Mouse (Mus musculus): ENCODE measurements around the gene Tmem161a. TPM values are rescaled to one million over a fixed set of nuclear protein-coding genes. Genes with fewer than 3 reads are reported as not detected.
A peak's percentile ranks its signal among the peaks of the same experiment; 100 is the strongest.

The Tmem161a gene
- polyA plus RNA-seq, 1 experiment from 2014 or later, result 77.6 TPM

DNA sequence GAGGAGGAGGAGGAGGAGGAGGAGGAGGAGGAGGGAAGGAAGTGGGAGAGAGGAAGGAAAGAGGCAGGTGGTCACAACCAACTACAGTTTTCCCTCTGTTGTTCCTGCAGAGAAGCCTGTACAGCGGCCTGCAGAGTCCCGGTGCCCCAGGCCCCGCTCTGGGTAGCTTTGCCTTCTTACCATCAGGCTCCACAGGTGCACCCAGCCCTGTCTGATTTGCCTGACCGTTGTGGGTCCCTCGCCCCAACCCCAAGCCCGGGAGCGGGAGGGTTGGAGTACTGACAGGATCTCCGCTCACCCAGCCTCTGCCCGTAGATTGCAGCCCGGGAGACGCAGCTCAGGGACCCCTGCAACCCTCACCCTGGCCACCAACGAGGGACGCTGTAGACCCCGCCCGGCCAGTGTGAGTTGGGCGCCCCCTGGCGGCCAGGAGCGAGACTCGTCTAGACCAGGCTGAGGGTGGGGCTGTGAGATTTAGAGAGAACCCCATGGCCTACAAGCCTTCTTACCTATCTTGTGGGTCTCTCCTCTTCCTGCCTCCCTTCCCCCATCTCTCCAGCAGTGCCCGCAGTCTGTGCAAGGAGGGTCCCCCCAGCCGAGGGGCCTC is 5.5 kb upstream of the Tmem161a start:
- Histone ChIP-seq H3K9me3 (replicated peaks) (no peaks in the 10 kb centered on the region), H3K27me3 (peaks cover 34% of the 10 kb centered on the region), H3K27ac (no peak overlapping the region), H3K4me3 (peak overlapping the region; percentile 33), H3K36me3 (no peaks in the 10 kb centered on the region), H3K9ac (peak overlapping the region; percentile 26; the same call in 1 of the 2 replicates), H3K4me2 (peak overlapping the region; percentile 62), H3K4me1 (replicated peaks) (peaks cover 9% of the 10 kb centered on the region)
- 3% methylated on average over 21 of the region's 21 CpGs for WGBS
- peak; percentile 81 for ATAC-seq (replicated peaks; ENCODE audit: insufficient number of reproducible peaks, insufficient read depth, low FRiP score, low read depth)

DNA sequence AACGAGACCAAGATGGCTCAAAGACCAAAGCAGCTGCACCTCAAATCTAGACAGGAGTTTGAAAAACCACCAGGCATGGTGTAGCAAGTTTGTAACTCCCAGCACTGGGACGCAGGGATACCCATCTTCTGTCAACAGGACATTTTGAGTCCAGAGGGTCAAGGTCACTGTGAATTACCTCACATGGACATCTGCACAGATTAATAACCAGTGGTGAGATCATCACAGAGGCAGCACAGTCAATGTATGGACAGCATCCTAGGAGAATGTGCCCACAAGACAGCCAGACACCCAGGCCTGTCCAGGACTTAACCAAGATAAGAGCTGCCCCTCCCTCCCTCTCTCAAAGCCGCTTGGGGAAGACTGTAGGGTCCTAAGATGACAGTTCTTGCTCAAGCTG is 2.0 kb upstream of the Tmem161a start:
- Histone ChIP-seq H3K27me3 (peaks cover 21% of the 10 kb centered on the region), H3K9ac (no peak overlapping the region), H3K27ac (no peak overlapping the region), H3K4me3 (no peak overlapping the region), H3K9me3 (replicated peaks) (no peaks in the 10 kb centered on the region), H3K36me3 (no peaks in the 10 kb centered on the region), H3K4me1 (replicated peaks) (peaks cover 28% of the 10 kb centered on the region), H3K4me2 (no peak overlapping the region)
- WGBS, result 59% methylated on average over 3 of the region's 3 CpGs
- ATAC-seq (replicated peaks; ENCODE audit: insufficient number of reproducible peaks, insufficient read depth, low FRiP score, low read depth), result no peak

DNA sequence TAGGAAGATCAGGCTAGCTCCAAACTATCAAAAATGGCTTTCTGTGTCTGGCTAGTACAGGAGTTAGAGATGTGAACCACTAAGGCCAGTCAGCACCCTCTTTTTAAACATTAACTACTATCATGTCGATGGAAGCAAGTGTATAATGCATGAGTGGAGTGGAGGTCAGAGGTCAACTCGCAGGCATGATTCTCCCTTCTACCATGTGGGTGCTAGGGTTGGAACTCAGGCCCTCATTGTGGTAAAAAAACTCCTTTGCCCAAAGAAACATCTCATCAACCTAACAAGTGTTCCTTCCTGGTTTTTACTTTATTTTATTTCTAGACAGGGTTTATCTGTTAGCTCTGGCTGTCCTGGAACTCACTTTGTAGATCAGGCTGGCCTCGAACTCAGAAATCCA is 1.4 kb upstream of the Tmem161a start:
- H3K4me1 ChIP-seq (replicated peaks), result peaks cover 28% of the 10 kb centered on the region
- H3K4me3 ChIP-seq, result no peak overlapping the region
- no peak overlapping the region for H3K9ac ChIP-seq
- no peak overlapping the region for H3K4me2 ChIP-seq
- H3K27me3 ChIP-seq, result peaks cover 15% of the 10 kb centered on the region
- no peak overlapping the region for H3K27ac ChIP-seq
- no peaks in the 10 kb centered on the region for H3K36me3 ChIP-seq
- ATAC-seq (replicated peaks; ENCODE audit: insufficient number of reproducible peaks, insufficient read depth, low FRiP score, low read depth), result no peak
- no peaks in the 10 kb centered on the region for H3K9me3 ChIP-seq (replicated peaks)
- 74% methylated on average over 3 of the region's 3 CpGs for WGBS

DNA sequence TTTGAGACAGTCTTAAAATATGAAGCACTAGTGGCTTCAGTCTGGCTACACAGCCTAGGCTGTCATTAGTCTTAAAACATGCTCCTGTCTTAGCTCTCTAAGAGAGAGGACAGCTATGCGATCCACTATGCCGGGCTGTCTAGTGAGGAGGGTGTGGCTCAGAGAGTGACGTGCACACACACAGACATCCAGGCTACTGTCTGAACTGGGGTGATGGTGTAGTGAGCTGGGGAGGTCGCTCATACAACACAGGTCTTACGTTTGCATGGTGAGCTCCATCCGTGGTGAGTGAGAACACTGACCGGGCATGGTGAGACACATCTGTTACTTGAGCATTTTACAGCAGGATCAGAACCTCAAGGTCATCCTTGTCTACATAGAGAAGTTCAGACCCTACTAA is 916 bp upstream of the Tmem161a start:
- H3K27ac ChIP-seq, result no peak overlapping the region
- H3K27me3 ChIP-seq, result peaks cover 10% of the 10 kb centered on the region
- no peaks in the 10 kb centered on the region for H3K36me3 ChIP-seq
- H3K4me2 ChIP-seq, result no peak overlapping the region
- peaks cover 26% of the 10 kb centered on the region for H3K4me1 ChIP-seq (replicated peaks)
- H3K4me3 ChIP-seq, result no peak overlapping the region
- ATAC-seq (replicated peaks; ENCODE audit: insufficient number of reproducible peaks, insufficient read depth, low FRiP score, low read depth), result no peak
- 85% methylated on average over 7 of the region's 7 CpGs for WGBS
- no peak overlapping the region for H3K9ac ChIP-seq
- no peaks in the 10 kb centered on the region for H3K9me3 ChIP-seq (replicated peaks)

DNA sequence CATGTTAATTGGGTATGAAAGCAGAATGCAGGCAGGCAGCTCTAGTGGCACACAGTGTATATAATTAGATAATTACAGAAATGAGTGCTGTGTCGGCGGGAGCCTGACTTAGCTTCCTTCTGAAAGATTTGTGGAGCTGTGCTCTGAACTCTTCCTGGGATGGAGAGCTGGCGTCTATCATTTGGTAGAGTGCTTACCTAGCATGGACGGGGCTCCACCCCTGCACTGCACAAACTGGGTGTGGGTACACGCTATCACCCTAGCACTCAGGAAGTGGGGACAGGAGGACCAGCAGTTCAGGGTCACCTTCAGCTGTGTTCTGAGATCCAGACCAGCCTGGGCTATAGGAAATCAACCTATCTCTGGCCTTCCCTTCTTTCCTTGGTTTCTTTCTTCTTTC is 1.2 kb downstream of the Tmem161a start:
- Histone ChIP-seq H3K4me2 (peak overlapping the region; percentile 60), H3K9ac (no peak overlapping the region), H3K9me3 (replicated peaks) (no peaks in the 10 kb centered on the region), H3K27ac (peak overlapping the region; percentile 60; the same call in 1 of the 2 replicates), H3K36me3 (peaks cover 9% of the 10 kb centered on the region; the same call in 1 of the 2 replicates), H3K4me3 (no peak overlapping the region), H3K4me1 (replicated peaks) (peaks cover 19% of the 10 kb centered on the region), H3K27me3 (no peaks in the 10 kb centered on the region)
- WGBS, result 68% methylated on average over 5 of the region's 5 CpGs
- no peak for ATAC-seq (replicated peaks; ENCODE audit: insufficient number of reproducible peaks, insufficient read depth, low FRiP score, low read depth)

DNA sequence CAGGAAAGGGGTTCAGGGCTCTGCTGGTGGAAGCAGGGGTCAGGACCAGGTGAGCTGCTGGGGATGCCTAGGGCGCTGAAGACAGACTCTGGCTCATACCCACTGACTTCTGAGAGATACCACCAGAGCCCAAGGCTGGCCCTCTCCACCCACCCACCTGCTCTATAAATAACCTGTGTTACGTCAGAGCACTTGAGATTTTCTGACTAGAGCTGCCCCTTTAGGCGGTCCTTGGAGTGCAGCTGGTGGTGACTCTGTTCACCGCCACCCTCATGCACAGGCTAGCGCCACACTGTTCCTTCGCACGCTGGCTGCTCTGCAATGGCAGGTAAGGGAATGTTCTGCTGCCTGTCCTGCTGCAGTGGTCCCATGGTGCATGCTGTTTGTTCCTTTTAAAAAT is 1.9 kb downstream of the Tmem161a start:
- Histone ChIP-seq H3K9ac (peak overlapping the region; percentile 30; the same call in 1 of the 2 replicates), H3K4me1 (replicated peaks) (peaks cover 19% of the 10 kb centered on the region), H3K27ac (peak overlapping the region; percentile 60), H3K4me3 (peak overlapping the region; percentile 6), H3K9me3 (replicated peaks) (no peaks in the 10 kb centered on the region), H3K27me3 (no peaks in the 10 kb centered on the region), H3K4me2 (peak overlapping the region; percentile 44), H3K36me3 (peaks cover 12% of the 10 kb centered on the region; the same call in 1 of the 2 replicates)
- ATAC-seq (replicated peaks; ENCODE audit: insufficient number of reproducible peaks, insufficient read depth, low FRiP score, low read depth), result peak; percentile 65
- 48% methylated on average over 7 of the region's 7 CpGs for WGBS

DNA sequence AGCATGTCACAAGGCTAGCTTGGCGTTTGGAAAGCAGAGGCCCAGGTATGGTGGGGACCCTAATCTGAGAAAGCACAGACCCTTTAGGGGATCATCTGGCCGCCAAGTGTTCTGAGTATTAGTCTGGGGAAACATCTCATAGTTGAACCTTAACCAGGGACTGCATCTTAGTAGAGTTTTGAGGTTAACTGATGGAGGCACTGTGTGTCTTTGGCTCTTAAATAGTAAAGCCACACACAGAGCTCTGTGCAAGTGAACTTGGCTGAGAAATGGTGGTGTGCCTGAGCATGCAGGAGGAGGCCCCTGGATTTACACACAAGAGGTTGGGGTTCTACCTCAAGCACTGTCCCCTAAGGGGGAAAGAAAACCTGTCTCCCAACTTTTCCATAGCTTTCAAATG is 6.1 kb downstream of the Tmem161a start:
- no peaks in the 10 kb centered on the region for H3K9me3 ChIP-seq (replicated peaks)
- H3K4me1 ChIP-seq (replicated peaks), result peaks cover 14% of the 10 kb centered on the region
- H3K4me3 ChIP-seq, result no peak overlapping the region
- WGBS, result 84% methylated on average over 2 of the region's 2 CpGs
- H3K36me3 ChIP-seq, result peaks cover 44% of the 10 kb centered on the region
- no peak for ATAC-seq (replicated peaks; ENCODE audit: insufficient number of reproducible peaks, insufficient read depth, low FRiP score, low read depth)
- H3K4me2 ChIP-seq, result no peak overlapping the region
- H3K9ac ChIP-seq, result no peak overlapping the region
- H3K27me3 ChIP-seq, result no peaks in the 10 kb centered on the region
- H3K27ac ChIP-seq, result no peak overlapping the region

DNA sequence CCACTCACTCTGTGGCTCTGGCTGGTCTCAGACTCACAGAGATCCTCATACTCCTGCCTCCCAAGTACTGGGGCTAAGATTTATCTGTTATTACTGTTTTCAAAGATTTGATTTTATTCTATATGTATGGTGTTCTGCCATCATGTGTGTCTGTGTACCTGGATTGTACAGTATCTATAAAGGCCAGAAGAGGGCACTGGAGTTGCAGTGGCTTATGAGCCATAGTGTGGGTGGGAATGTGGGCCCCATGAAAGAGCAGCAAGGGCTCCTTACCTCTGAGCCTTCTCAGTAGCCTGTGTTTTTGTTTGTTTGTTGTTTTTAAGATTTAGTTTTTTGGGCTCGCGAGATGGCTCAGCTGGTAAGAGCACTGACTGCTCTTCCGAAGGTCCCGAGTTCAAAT is 6.9 kb downstream of the Tmem161a start:
- Histone ChIP-seq H3K4me2 (no peak overlapping the region), H3K27ac (no peak overlapping the region), H3K4me1 (replicated peaks) (peaks cover 6% of the 10 kb centered on the region), H3K4me3 (no peak overlapping the region), H3K36me3 (peaks cover 46% of the 10 kb centered on the region), H3K9me3 (replicated peaks) (no peaks in the 10 kb centered on the region), H3K27me3 (no peaks in the 10 kb centered on the region), H3K9ac (no peak overlapping the region)
- WGBS, result 97% methylated on average over 4 of the region's 4 CpGs
- no peak for ATAC-seq (replicated peaks; ENCODE audit: insufficient number of reproducible peaks, insufficient read depth, low FRiP score, low read depth)

DNA sequence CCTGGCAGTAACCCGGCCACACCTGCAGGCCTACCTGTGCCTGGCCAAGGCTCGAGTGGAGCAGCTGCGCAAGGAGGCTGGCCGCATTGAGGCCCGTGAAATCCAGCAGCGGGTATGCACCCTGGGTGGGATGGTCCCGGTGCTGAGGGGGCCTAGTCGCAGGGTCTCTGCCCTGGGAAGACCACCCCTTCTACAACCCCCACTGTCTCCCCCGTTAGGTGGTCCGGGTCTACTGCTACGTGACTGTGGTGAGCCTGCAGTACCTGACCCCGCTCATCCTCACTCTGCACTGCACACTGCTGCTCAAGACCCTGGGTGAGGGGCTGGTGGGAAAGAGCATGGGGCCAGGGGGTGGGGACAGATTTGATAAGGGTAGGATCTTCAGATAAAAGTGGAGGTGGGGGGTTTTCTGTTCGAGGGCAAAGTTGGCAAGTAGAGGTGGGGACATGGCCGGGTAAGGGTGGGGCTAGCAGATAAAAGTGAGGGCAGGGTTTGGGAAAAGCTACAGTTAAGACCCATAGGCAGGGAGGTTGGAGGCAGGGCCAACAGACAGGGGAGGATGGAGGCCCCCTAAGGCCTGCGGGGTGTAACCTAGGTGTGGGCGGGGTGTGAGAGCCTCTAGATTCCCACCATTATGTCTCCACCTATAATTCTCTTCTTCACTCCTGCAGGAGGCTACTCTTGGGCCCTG is 9.2 kb downstream of the Tmem161a start:
- no peaks in the 10 kb centered on the region for H3K9me3 ChIP-seq (replicated peaks)
- H3K4me2 ChIP-seq, result no peak overlapping the region
- no peak overlapping the region for H3K9ac ChIP-seq
- no peak overlapping the region for H3K4me3 ChIP-seq
- H3K4me1 ChIP-seq (replicated peaks), result no peaks in the 10 kb centered on the region
- H3K27ac ChIP-seq, result no peak overlapping the region
- no peak for ATAC-seq (replicated peaks; ENCODE audit: insufficient number of reproducible peaks, insufficient read depth, low FRiP score, low read depth)
- 74% methylated on average over 16 of the region's 16 CpGs for WGBS
- H3K36me3 ChIP-seq, result peaks cover 46% of the 10 kb centered on the region
- no peaks in the 10 kb centered on the region for H3K27me3 ChIP-seq

DNA sequence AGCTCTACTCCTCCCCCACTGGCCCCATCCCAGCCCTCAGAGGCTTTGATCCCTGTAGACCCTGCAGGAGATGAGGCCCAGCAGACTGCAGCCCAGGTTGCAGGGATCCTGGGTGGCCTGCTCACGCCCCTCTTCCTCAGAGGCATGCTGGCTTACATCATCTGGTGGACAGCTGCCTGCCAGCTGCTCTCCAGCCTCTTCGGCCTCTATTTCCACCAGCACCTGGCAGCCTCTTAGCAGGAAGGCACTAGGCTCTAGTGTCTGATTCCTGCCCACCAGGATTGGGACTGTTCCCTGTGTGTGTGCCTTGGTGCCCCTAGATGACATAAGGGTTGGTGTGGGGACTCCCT is 9.7 kb downstream of the Tmem161a start:
- Histone ChIP-seq H3K9me3 (replicated peaks) (no peaks in the 10 kb centered on the region), H3K4me1 (replicated peaks) (no peaks in the 10 kb centered on the region), H3K4me3 (no peak overlapping the region), H3K27me3 (no peaks in the 10 kb centered on the region), H3K36me3 (peaks cover 44% of the 10 kb centered on the region), H3K27ac (no peak overlapping the region), H3K9ac (no peak overlapping the region), H3K4me2 (no peak overlapping the region)
- 29% methylated on average over 2 of the region's 2 CpGs for WGBS
- ATAC-seq (replicated peaks; ENCODE audit: insufficient number of reproducible peaks, insufficient read depth, low FRiP score, low read depth), result no peak

DNA sequence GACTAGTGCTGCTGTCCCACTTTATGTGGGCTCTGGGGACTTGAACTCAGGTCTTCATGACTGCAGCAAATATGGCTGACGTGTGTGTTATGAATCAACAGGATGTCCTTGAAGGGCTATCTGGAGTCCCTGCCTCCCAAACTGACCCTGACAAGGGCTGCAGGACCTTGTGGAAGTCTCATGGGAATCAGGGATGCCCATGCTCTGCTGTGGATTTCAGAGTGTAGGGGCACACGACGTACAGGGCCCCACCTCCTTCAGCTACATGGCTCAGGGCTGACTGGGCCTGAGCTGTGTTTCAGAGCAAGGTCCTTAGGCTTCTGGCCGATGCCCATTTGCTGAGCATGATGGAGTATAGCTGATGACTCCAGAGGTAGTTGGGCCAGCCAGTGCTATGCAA is 11.0 kb downstream of the Tmem161a start:
- ATAC-seq (replicated peaks; ENCODE audit: insufficient number of reproducible peaks, insufficient read depth, low FRiP score, low read depth), result no peak
- Histone ChIP-seq H3K27me3 (no peaks in the 10 kb centered on the region), H3K9me3 (replicated peaks) (no peaks in the 10 kb centered on the region), H3K36me3 (peaks cover 47% of the 10 kb centered on the region), H3K4me2 (no peak overlapping the region), H3K4me3 (no peak overlapping the region), H3K9ac (no peak overlapping the region), H3K4me1 (replicated peaks) (no peaks in the 10 kb centered on the region), H3K27ac (no peak overlapping the region)
- WGBS, result 82% methylated on average over 4 of the region's 4 CpGs

DNA sequence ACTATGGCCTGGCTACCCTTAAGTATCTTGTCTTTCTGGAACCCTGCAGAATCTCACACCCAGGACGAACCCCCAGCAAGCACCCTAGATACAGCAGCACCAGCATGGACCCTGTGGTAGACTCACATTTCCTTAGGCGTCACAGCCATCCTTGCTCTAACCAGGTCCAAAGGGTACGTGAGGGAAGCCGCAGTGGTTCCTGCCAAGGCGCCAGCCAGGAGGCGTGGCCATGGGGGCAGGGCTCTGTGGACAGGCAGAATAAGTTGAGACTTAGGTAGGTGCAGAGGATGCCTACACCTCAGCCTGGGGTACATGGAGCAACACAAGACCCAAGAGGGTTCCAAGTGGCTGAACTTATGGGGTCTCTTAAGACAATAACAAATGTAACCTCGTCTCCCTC is 16.6 kb downstream of the Tmem161a start:
- H3K27me3 ChIP-seq, result no peaks in the 10 kb centered on the region
- H3K4me1 ChIP-seq (replicated peaks), result no peaks in the 10 kb centered on the region
- no peak overlapping the region for H3K4me2 ChIP-seq
- ATAC-seq (replicated peaks; ENCODE audit: insufficient number of reproducible peaks, insufficient read depth, low FRiP score, low read depth), result no peak
- H3K27ac ChIP-seq, result no peak overlapping the region
- H3K4me3 ChIP-seq, result no peak overlapping the region
- no peak overlapping the region for H3K9ac ChIP-seq
- 59% methylated on average over 7 of the region's 7 CpGs for WGBS
- H3K9me3 ChIP-seq (replicated peaks), result no peaks in the 10 kb centered on the region
- peaks cover 10% of the 10 kb centered on the region; the same call in 1 of the 2 replicates for H3K36me3 ChIP-seq
